Mouse (Mus musculus) spleen, adult 2 months (tissue): ENCODE data around the gene Tnks1bp1. TPM values are rescaled to one million over a fixed set of nuclear protein-coding genes. Genes with fewer than 3 reads are reported as not detected.
A peak's percentile ranks its signal among the peaks of the same experiment; 100 is the strongest.

Experiments used
- DNase-seq, 2 experiments: peaks; one replicate each; pipeline versions ENCODE4 v3.0.0 to v3.0.0-alpha.2; 2012 to 2021; ENCODE audit warnings: low spot score in 2 of 2, low read depth in 1 of 2
- H3K27ac ChIP-seq: fragments of 200-500 bp; 2 replicates; pipeline ENCODE4 v1.5.1; 2012; ENCODE audit warnings: low read length, inconsistent platforms; ENCODE audit not compliant: insufficient read depth
- H3K27me3 ChIP-seq: fragments of 200-500 bp; 2 replicates; pipeline ENCODE4 v1.6.1; 2012; ENCODE audit warnings: mild to moderate bottlenecking, moderate library complexity, low read length, inconsistent platforms; ENCODE audit not compliant: control insufficient read depth, insufficient read depth
- H3K36me3 ChIP-seq: fragments of 200-500 bp; 2 replicates; pipeline ENCODE4 v1.6.1; 2012; ENCODE audit warnings: mild to moderate bottlenecking, low read length, inconsistent platforms; ENCODE audit not compliant: control insufficient read depth, insufficient read depth
- H3K4me1 ChIP-seq: fragments of 200-500 bp; 2 replicates; pipeline ENCODE4 v1.6.1; 2011; ENCODE audit warnings: inconsistent platforms; ENCODE audit not compliant: control insufficient read depth, insufficient read depth, insufficient read length
- H3K4me3 ChIP-seq: fragments of 200-500 bp; 2 replicates; pipeline ENCODE4 v1.5.1; 2011; ENCODE audit warnings: mild to moderate bottlenecking, inconsistent platforms; ENCODE audit not compliant: insufficient read depth, insufficient read length; ENCODE audit errors: extremely low read depth
- CTCF ChIP-seq: fragments of 200-500 bp; IDR thresholded peaks from 2 replicates; pipeline ENCODE4 v1.5.1; 2011; ENCODE audit warnings: mild to moderate bottlenecking, inconsistent platforms; ENCODE audit not compliant: insufficient read depth, insufficient read length, insufficient replicate concordance; ENCODE audit errors: extremely low read depth
- POLR2A ChIP-seq: fragments of 200-500 bp; IDR thresholded peaks from 2 replicates; pipeline ENCODE4 v1.6.1; 2011; ENCODE audit warnings: low read depth, low read length, inconsistent platforms
- WGBS: fragments of 180-500 bp; shearing (Covaris S2); methylation state at CpG from one replicate; pipeline ENCODE4 v1.1.7; 2018; 5-methylcytosine and 5-hydroxymethylcytosine counted together
- polyA plus RNA-seq: library from polyadenylated mRNA; depleted of rRNA; stranded (reverse); fragments of >200 nt; gene quantifications from 2 replicates; pipeline ENCODE4 v1.2.3, GENCODE M21; 2012

The Tnks1bp1 gene
- polyA plus RNA-seq, 1 experiment: 20.3 TPM

- DNase-seq: peak; percentile 83 to 90
- no peaks in the 10 kb centered on the region for H3K27me3 ChIP-seq
- peak; percentile 43 for TF ChIP-seq POLR2A
- no peak for TF ChIP-seq CTCF
- peak within 1 kb of the TSS; percentile 92 for H3K4me3 ChIP-seq
- peak within 1 kb of the TSS; percentile 60 for H3K27ac ChIP-seq
- H3K36me3 ChIP-seq: peaks cover 24% of the 10 kb centered on the region
- H3K4me1 ChIP-seq: peaks cover 6% of the 10 kb centered on the region; the same call in 1 of the 2 replicates
- under 1% methylated on average over 64 of the region's 66 CpGs for WGBS
Observed at GRCm38 (mm10) chr2:85037047-85038026, 10.5 kb upstream of the Tnks1bp1 start, which contains the start of the genes Ssrp1 and P2rx3. Ssrp1 (plus strand) TSS chr2:85037234. P2rx3 (minus strand) TSS chr2:85037462.

- peaks cover 6% of the 10 kb centered on the region; the same call in 1 of the 2 replicates for H3K4me1 ChIP-seq
Observed at GRCm38 (mm10) chr2:85038336-85038735, 9.5 kb upstream of the Tnks1bp1 start.

GRCm38 (mm10) chr2:85043623-85044022 lies 4.2 kb upstream of the Tnks1bp1 start:
- 62% methylated on average over 7 of the region's 7 CpGs for WGBS
- peaks cover 3% of the 10 kb centered on the region; the same call in 1 of the 2 replicates for H3K4me1 ChIP-seq
- H3K4me3 ChIP-seq: no peak overlapping the region
- TF ChIP-seq CTCF: no peak
- TF ChIP-seq POLR2A: no peak
- H3K36me3 ChIP-seq: peaks cover 42% of the 10 kb centered on the region
- no peaks in the 10 kb centered on the region for H3K27me3 ChIP-seq
- DNase-seq: peak in 1 of 2 experiments; percentile 26
- H3K27ac ChIP-seq: peak overlapping the region; percentile 76

More at GRCm38 (mm10) chr2:85038336-85038735, 9.5 kb upstream of the Tnks1bp1 start:
- H3K27ac ChIP-seq: no peak overlapping the region
- TF ChIP-seq CTCF (no peak), POLR2A (no peak)
- no peak for DNase-seq
- peak overlapping the region; percentile 9; the same call in 1 of the 2 replicates for H3K4me3 ChIP-seq
- 85% methylated on average over 13 of the region's 13 CpGs for WGBS
- H3K36me3 ChIP-seq: peaks cover 31% of the 10 kb centered on the region
- H3K27me3 ChIP-seq: no peaks in the 10 kb centered on the region

GRCm38 (mm10) chr2:85046222-85046621 lies 1.6 kb upstream of the Tnks1bp1 start:
- H3K4me3 ChIP-seq: no peak overlapping the region

GRCm38 (mm10) chr2:85047081-85047480 lies 741 bp upstream of the Tnks1bp1 start:
- no peak for TF ChIP-seq CTCF
- TF ChIP-seq POLR2A: no peak
- Histone ChIP-seq H3K4me1 (peaks cover 3% of the 10 kb centered on the region; the same call in 1 of the 2 replicates), H3K27ac (no peak overlapping the region), H3K27me3 (no peaks in the 10 kb centered on the region), H3K4me3 (peak overlapping the region; percentile 68; the same call in 1 of the 2 replicates), H3K36me3 (peaks cover 21% of the 10 kb centered on the region)
- WGBS: 77% methylated on average over 10 of the region's 10 CpGs
- no peak for DNase-seq

More at GRCm38 (mm10) chr2:85046222-85046621, 1.6 kb upstream of the Tnks1bp1 start:
- no peak overlapping the region for H3K27ac ChIP-seq
- TF ChIP-seq CTCF (no peak), POLR2A (no peak)
- DNase-seq: no peak
- H3K27me3 ChIP-seq: no peaks in the 10 kb centered on the region
- peaks cover 3% of the 10 kb centered on the region; the same call in 1 of the 2 replicates for H3K4me1 ChIP-seq
- 92% methylated on average over 8 of the region's 8 CpGs for WGBS
- peaks cover 26% of the 10 kb centered on the region for H3K36me3 ChIP-seq

- Histone ChIP-seq H3K4me3 (peak overlapping the region; percentile 68), H3K27me3 (no peaks in the 10 kb centered on the region), H3K4me1 (peaks cover 3% of the 10 kb centered on the region; the same call in 1 of the 2 replicates), H3K36me3 (peaks cover 14% of the 10 kb centered on the region), H3K27ac (peak overlapping the region; percentile 21)
- WGBS: 2% methylated on average over 43 of the region's 44 CpGs
- TF ChIP-seq CTCF: no peak
- TF ChIP-seq POLR2A: no peak
- peak in 1 of 2 experiments; percentile 52 for DNase-seq
Observed at GRCm38 (mm10) chr2:85048168-85048751, 438 bp downstream of the Tnks1bp1 start.
